Mouse (Mus musculus) bone marrow macrophage, adult 2 months (primary cell): Measurements from ENCODE around the gene Fars2. TPM values are rescaled to one million over a fixed set of nuclear protein-coding genes. Genes with fewer than 3 reads are reported as not detected.

Experiments used
- H3K27ac ChIP-seq: 2 replicates; pipeline ENCODE4 v1.5.1; 2012; ENCODE audit warnings: low read depth, low read length; ENCODE audit not compliant: insufficient read depth
- H3K4me1 ChIP-seq: 2 replicates; pipeline ENCODE4 v1.6.1; 2012; ENCODE audit warnings: low read length; ENCODE audit not compliant: control insufficient read depth, insufficient read depth
- H3K4me3 ChIP-seq: 2 replicates; pipeline ENCODE4 v1.5.1; 2012; ENCODE audit warnings: mild to moderate bottlenecking, low read length, moderate library complexity; ENCODE audit not compliant: insufficient read depth
- CTCF ChIP-seq: IDR thresholded peaks from 2 replicates; pipeline ENCODE4 v1.5.1; 2012; ENCODE audit warnings: low read depth, mild to moderate bottlenecking, low read length, moderate library complexity
- POLR2A ChIP-seq: IDR thresholded peaks from 2 replicates; pipeline ENCODE4 v1.6.1; 2012; ENCODE audit warnings: mild to moderate bottlenecking, low read depth, low read length, borderline replicate concordance
- polyA plus RNA-seq: library from polyadenylated mRNA; stranded (reverse); fragments of >200 nt; gene quantifications from 2 replicates; pipeline ENCODE4 v1.2.4, GENCODE M21; 2012; ENCODE audit not compliant: missing spikeins, insufficient read depth, insufficient read length

Fars2 gene
- polyA plus RNA-seq, 1 experiment, result 28.6 TPM

DNA sequence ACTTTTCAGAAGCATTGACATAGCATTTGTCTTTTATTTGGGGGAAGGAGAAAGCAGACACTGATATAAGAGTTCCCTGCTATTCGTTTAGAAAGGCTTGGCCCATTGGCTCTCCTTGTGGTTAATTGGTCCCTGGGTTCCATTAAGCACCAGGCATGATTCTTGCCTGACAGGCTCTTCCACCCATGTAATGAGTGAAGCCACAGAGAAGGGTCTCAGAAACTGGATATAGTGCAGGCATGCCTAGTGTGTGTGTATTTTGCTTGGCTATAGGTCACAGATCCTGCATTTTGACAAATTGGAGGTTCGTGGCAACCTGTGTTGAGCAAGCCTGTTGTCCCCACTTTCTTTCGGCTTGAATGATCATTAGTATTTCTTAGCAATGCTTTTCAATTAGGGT, 420.4 kb downstream of the Fars2 start:
- peaks cover 15% of the 10 kb centered on the region for H3K4me1 ChIP-seq
- H3K27ac ChIP-seq, result no peak overlapping the region
- TF ChIP-seq CTCF (no peak), POLR2A (no peak)
- H3K4me3 ChIP-seq, result no peak overlapping the region

DNA sequence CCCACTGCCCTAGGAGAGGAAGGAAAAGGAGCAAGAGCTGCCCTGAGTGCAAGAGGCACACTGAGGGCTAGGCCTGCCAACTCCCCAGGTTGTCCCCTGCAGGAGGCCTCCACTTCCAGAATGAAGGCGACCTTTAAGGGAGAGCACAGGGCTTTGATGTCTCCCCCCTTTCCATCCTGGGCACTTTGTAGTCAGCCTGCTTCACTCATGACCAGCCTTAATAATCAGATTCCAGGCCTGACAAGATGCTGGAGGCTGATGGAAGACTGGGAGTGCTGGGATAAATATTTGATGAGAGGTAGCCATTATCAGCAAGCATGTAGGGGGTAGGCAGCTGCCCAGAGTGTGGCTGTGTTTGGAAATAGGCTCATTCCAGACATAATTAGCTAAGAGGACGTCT, 421.2 kb downstream of the Fars2 start:
- no peak overlapping the region for H3K27ac ChIP-seq
- TF ChIP-seq CTCF (no peak), POLR2A (no peak)
- no peak overlapping the region for H3K4me3 ChIP-seq
- peaks cover 13% of the 10 kb centered on the region for H3K4me1 ChIP-seq

DNA sequence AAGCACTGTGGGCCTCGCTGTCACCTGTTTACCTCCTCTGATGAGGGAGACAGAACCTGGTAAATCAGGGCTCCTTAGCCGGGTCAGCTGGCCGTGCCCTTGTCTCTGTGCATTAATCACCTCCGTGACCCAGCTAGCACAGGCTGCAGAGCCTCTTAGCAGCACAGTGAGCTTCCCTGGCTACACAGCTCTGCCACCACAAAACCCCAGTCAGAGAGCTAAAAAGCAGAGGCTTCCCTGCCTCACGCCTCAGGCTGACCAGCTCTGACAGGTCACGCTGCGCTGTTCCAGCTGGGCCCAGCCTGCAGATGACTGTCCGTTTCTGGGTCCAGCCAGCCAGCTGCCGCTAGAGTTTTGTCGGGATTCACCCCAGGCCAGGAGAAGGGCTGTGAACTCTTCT, 423.0 kb downstream of the Fars2 start:
- Histone ChIP-seq H3K27ac (no peak overlapping the region), H3K4me3 (no peak overlapping the region), H3K4me1 (no peaks in the 10 kb centered on the region; the same call in 1 of the 2 replicates)
- TF ChIP-seq POLR2A (no peak), CTCF (no peak)

DNA sequence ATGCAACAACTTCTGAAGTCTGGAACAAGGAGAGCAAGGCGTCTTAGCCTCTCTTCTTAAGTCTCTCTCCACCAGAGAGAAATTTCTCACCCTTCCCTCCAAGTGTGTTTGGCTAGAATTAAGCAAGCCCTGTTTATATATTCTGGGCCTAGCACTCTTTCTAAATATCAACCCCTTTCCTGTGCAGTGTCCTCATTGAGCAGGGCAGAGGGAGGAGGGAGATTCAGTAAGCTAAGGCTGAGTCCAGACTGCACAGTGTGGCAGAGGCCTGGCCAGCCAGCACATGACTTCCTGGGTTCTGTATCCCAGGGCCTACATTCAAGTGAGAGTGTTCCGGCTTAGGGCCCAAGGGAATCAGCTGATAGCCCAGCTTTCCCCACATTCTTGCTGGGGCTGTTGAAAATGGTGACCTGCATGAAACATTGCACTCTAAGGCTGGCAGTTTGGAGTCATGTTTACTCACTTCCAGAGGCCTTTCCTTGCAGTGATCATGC, 424.1 kb downstream of the Fars2 start:
- no peak overlapping the region for H3K4me3 ChIP-seq
- no peaks in the 10 kb centered on the region; the same call in 1 of the 2 replicates for H3K4me1 ChIP-seq
- TF ChIP-seq CTCF (no peak), POLR2A (no peak)
- H3K27ac ChIP-seq, result no peak overlapping the region

DNA sequence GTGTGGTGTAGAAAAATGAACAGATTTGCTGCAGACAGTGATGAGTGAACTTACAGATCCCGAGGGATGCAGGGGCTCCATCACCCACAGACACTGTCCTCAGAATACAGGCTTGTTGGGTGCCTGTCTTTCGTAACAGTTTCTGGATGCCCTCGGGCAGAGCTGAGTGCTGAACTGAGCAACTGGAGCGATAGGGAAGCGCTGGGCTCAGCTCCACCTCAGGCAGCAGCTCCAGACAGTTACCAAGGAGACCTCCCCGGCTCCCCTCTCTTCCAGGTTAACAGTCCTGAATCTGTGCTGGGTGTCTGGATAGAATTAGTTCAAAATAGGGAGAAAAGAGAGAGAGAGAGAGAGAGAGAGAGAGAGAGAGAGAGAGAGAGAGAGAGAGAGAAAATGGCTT, 433.5 kb downstream of the Fars2 start:
- Histone ChIP-seq H3K27ac (no peak overlapping the region), H3K4me3 (no peak overlapping the region), H3K4me1 (no peaks in the 10 kb centered on the region)
- TF ChIP-seq CTCF (no peak), POLR2A (no peak)

DNA sequence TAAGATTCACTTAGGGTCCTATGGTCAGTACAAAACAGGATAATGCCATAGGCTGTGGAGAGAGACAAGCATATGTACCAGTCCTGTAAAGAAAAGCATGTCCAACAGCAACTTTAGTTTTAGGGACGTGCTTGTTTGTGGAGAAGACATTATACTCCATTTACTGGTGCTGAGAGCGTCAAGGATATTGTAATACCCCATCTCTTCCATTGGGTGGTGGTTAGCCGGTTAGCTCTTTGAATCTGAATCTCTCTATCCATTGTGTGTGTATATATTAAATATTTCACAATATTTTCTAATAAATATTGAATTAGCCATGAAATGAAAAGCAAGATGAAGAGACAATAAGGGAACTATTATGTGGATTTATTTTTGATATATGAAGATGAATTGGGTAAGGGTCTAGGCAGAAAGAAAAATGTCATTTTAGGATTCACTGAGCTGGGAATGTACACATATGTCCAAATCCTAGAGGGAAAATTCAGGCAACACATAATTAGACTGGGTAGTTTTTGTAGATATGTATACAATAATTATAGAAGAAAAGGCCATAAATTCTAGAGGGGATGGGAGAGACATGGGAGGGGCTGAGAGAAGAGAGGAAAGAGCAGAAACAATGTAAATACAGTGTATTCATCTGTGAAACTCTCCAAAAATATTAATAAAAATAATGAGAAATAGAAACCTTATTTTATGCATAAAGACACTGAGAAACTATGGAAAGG, 435.5 kb downstream of the Fars2 start:
- Histone ChIP-seq H3K4me3 (no peak overlapping the region), H3K27ac (no peak overlapping the region), H3K4me1 (no peaks in the 10 kb centered on the region)
- TF ChIP-seq POLR2A, result no peak
- TF ChIP-seq CTCF, result no peak

DNA sequence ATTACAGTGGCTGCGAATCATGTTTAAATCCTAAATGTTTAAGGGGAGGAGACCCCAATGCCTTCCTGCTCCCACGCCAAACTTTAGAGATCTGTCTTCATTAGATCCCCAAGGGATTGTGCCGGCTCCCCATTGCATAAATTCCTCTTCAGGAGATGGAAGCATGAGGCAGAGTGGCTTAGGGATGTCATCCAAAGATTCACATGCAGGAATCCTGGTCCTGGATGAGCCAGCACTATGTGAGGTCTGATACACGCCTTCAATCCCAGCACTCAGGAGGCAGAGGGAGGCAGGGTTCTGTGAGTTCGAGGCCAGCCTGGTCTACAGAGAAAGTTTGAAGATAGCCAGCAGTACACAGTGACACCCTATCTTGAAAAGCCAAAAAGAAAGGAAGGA, 436.0 kb downstream of the Fars2 start:
- H3K4me1 ChIP-seq, result no peaks in the 10 kb centered on the region
- no peak for TF ChIP-seq CTCF
- no peak for TF ChIP-seq POLR2A
- H3K4me3 ChIP-seq, result no peak overlapping the region
- no peak overlapping the region for H3K27ac ChIP-seq

DNA sequence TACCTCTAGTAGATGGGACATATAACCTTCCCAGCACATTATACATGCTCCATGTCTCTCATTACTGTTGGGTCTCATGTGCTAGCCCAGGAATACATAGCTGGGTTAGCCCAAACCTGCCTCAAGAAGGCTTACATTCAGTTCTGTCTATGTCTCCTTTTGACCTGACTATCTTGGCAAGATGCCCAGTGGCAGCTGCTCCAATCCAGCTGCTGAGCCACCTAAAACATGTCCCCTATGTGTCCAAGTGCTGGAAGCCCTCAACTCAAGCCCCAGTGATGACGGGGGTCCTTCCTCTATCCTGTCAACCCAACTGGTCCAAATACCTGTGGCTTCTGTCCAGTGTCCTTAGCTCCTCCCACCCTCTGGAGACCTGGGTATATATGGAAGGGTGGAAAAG, 437.5 kb downstream of the Fars2 start:
- TF ChIP-seq POLR2A, result no peak
- TF ChIP-seq CTCF, result no peak
- H3K4me1 ChIP-seq, result no peaks in the 10 kb centered on the region
- H3K4me3 ChIP-seq, result no peak overlapping the region
- H3K27ac ChIP-seq, result no peak overlapping the region

DNA sequence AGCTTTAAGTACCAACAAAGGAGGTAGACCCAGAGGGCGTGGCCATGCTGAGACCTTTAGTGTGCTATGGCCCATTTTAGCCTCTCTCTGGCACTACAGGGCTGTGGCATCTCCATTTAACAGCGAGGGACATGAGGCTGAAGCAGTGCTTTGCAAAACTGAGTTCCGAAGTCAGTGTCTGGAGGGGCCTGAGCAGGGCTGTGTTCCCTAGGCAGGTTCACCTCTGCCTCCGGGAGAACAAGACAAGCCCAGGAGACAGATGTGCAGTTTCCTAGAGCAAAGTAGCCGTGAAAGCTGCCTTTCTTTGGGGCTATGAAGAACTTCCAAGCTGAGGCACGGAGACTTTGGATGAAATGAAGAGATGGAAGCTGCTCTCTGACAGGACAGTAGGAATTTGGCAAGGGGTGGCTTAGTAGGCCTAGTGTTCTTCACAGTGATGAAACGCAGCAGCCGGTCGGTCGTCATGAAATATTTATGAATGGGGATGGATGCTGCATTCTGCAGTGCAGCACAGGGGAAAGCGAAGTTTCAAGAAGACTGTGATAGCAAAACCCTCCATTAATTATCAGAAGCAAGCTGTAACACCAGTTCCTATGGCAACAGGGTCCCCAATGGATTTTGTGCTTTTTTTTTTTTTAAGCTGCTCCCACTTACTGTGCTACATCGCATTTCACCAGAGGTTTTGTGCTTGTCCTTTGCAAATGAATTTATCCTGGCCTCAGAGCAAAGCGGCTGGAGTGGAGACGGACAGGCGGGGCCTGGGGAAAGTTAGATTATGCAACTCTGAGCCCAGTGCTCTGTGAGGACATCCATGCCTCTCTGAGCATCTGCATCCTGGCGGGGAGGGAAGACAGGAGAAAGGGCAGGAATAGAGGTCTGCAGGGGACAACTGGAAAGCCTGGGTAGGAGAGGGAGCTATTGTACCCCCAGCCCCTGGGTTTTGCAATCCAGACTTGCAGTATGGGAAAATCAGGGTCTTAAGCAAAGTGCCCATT, 445.5 kb downstream of the Fars2 start:
- Histone ChIP-seq H3K4me1 (0 out of 2 replicates have a peak, but pooled peaks cover 3% of the 10 kb centered on the region), H3K4me3 (no peak overlapping the region), H3K27ac (no peak overlapping the region)
- no peak for TF ChIP-seq POLR2A

DNA sequence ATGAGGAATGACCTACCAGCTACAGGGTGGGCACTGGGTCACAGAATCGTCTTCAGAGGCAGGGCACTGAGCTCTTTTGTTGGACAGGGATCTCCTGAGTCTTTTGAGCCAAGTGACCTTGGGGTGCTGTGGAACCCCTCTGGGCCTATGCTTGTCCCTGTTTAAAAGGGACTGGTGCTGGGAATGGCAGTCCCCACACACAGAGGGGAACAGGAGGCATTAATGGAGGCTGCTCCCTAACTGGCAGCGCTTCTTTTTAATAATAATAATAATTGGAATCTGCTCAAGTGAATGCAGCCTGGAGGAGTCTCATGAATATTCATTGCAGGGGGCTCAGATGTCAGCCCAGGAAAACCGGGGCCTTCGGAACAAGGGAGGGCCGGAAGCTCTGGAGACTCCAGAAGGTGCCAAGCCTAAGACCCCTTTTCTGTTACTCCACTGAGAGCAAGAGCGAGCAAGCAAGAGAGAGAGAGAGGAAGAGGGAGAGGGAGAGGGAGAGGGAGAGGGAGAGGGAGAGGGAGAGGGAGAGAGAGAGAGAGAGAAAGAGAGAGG, 447.6 kb downstream of the Fars2 start:
- TF ChIP-seq POLR2A, result no peak
- TF ChIP-seq CTCF, result no peak
- no peak overlapping the region for H3K27ac ChIP-seq
- 0 out of 2 replicates have a peak, but pooled peaks cover 3% of the 10 kb centered on the region for H3K4me1 ChIP-seq
- H3K4me3 ChIP-seq, result no peak overlapping the region

DNA sequence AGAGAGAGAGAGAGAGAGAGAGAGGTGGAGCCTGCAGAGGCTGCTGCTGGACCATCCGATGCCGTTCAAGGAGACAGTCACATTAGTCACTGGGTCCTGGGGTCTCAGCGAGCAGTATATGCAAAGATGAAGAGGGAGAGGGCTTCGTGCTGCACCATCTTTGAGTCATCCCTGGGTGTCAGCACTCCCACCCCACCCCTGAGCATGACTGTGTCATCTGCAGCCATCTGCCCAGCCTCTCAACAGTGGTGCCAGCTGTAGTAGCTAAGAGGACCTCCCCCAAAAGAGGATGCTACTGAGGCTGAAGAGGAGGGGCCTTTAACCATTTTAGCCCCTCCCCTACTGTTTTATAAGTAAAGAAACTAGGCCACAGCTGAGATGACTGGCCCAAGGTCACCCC, 459.6 kb downstream of the Fars2 start:
- TF ChIP-seq POLR2A (no peak), CTCF (no peak)

More for the DNA sequence above, 459.6 kb downstream of the Fars2 start:
- Histone ChIP-seq H3K27ac (no peak overlapping the region), H3K4me1 (no peaks in the 10 kb centered on the region), H3K4me3 (no peak overlapping the region)
